Mouse (Mus musculus): ENCODE results near the gene Atp10a.

Gene Atp10a

GRCm38 (mm10) chr7:58690069-58690923 lies 34.3 kb downstream of the Atp10a start:
- in situ Hi-C loops (cut with MboI, MseI): no loop called here

- in situ Hi-C loops (cut with MboI, MseI): no loop called here
Measured at GRCm38 (mm10) chr7:58690997-58691596, 35.1 kb downstream of the Atp10a start.

- in situ Hi-C loops (cut with MboI, MseI): no loop called here
Measured at GRCm38 (mm10) chr7:58692704-58693103, 36.7 kb downstream of the Atp10a start.

GRCm38 (mm10) chr7:58693342-58693741 lies 37.4 kb downstream of the Atp10a start:
- in situ Hi-C loops (cut with MboI, MseI): no loop called here

GRCm38 (mm10) chr7:58695661-58696060 lies 39.7 kb downstream of the Atp10a start:
- in situ Hi-C loops (cut with MboI, MseI): loop anchor here (5.0 kb wide), 1 partner anchor 33 kb away; no protein-coding TSS in a partner anchor

- in situ Hi-C loops (cut with MboI, MseI): loop anchor here (5.0 kb wide), 1 partner anchor 35 kb away; no protein-coding TSS in a partner anchor
Measured at GRCm38 (mm10) chr7:58697092-58697491, 41.1 kb downstream of the Atp10a start.

GRCm38 (mm10) chr7:58698738-58699442 lies 42.9 kb downstream of the Atp10a start:
- in situ Hi-C loops (cut with MboI, MseI): loop anchor here (5.0 kb wide), 1 partner anchor 37 kb away; no protein-coding TSS in a partner anchor

GRCm38 (mm10) chr7:58701311-58701710 lies 45.3 kb downstream of the Atp10a start:
- in situ Hi-C loops (cut with MboI, MseI): no loop called here

GRCm38 (mm10) chr7:58705158-58705557 lies 49.2 kb downstream of the Atp10a start:
- in situ Hi-C loops (cut with MboI, MseI): no loop called here

- in situ Hi-C loops (cut with MboI, MseI): no loop called here
Measured at GRCm38 (mm10) chr7:58709306-58709705, 53.3 kb downstream of the Atp10a start.

- in situ Hi-C loops (cut with MboI, MseI): no loop called here
Measured at GRCm38 (mm10) chr7:58710312-58710711, 54.3 kb downstream of the Atp10a start.

- in situ Hi-C loops (cut with MboI, MseI): no loop called here
Measured at GRCm38 (mm10) chr7:58711811-58712210, 55.8 kb downstream of the Atp10a start.

GRCm38 (mm10) chr7:58715576-58716144 lies 59.7 kb downstream of the Atp10a start:
- in situ Hi-C loops (cut with MboI, MseI): no loop called here

- in situ Hi-C loops (cut with MboI, MseI): no loop called here
Measured at GRCm38 (mm10) chr7:58716626-58717025, 60.7 kb downstream of the Atp10a start.

GRCm38 (mm10) chr7:58718556-58718955 lies 62.6 kb downstream of the Atp10a start:
- in situ Hi-C loops (cut with MboI, MseI): no loop called here

- in situ Hi-C loops (cut with MboI, MseI): no loop called here
Measured at GRCm38 (mm10) chr7:58719218-58719938, 63.4 kb downstream of the Atp10a start.

- in situ Hi-C loops (cut with MboI, MseI): no loop called here
Measured at GRCm38 (mm10) chr7:58722250-58722649, 66.3 kb downstream of the Atp10a start.

- in situ Hi-C loops (cut with MboI, MseI): no loop called here
Measured at GRCm38 (mm10) chr7:58730201-58730600, 74.2 kb downstream of the Atp10a start.

- in situ Hi-C loops (cut with MboI, MseI): no loop called here
Measured at GRCm38 (mm10) chr7:58730831-58731230, 74.9 kb downstream of the Atp10a start.

GRCm38 (mm10) chr7:58732406-58732805 lies 76.4 kb downstream of the Atp10a start:
- in situ Hi-C loops (cut with MboI, MseI): no loop called here

- in situ Hi-C loops (cut with MboI, MseI): no loop called here
Measured at GRCm38 (mm10) chr7:58733490-58733901, 77.5 kb downstream of the Atp10a start.
